Mouse (Mus musculus) limb, embryonic 13.5 days (tissue): ENCODE results near the gene Abhd18. TPM values are rescaled to one million over a fixed set of nuclear protein-coding genes. Genes with fewer than 3 reads are reported as not detected.
"Not testable (repeated sequence)": the region's sequence is repeated elsewhere in the genome, so short reads cannot be mapped to it uniquely, and the experiment has no call there.

Experiments used
- ATAC-seq: fragments of 200-750 bp; cut with Nextera tagmentation; 2 replicates; pipeline ENCODE4 v1.8.0; 2017; ENCODE audit warnings: low read depth, moderate number of reproducible peaks, moderate TSS enrichment; ENCODE audit not compliant: low FRiP score
- H3K27ac ChIP-seq: fragments of 300-500 bp; sonication (generic); 2 replicates; pipeline ENCODE4 v1.5.1; 2015; ENCODE audit warnings: inconsistent platforms, mild to moderate bottlenecking, moderate library complexity
- H3K27me3 ChIP-seq: fragments of 300-500 bp; sonication (generic); 2 replicates; pipeline ENCODE4 v1.6.1; 2015; ENCODE audit warnings: mild to moderate bottlenecking, inconsistent platforms
- H3K36me3 ChIP-seq: fragments of 300-500 bp; sonication (generic); 2 replicates; pipeline ENCODE4 v1.6.1; 2015; ENCODE audit warnings: inconsistent platforms, mild to moderate bottlenecking, moderate library complexity
- H3K4me1 ChIP-seq: fragments of 300-500 bp; sonication (generic); 2 replicates; pipeline ENCODE4 v1.6.1; 2015; ENCODE audit warnings: inconsistent platforms
- H3K4me2 ChIP-seq: fragments of 300-500 bp; sonication (generic); replicated peaks from 2 replicates; pipeline ENCODE4 v1.6.1; 2015; ENCODE audit warnings: inconsistent platforms, mild to moderate bottlenecking, moderate library complexity
- H3K4me3 ChIP-seq: fragments of 300-500 bp; sonication (generic); 2 replicates; pipeline ENCODE4 v1.5.1; 2015; ENCODE audit warnings: moderate library complexity, mild to moderate bottlenecking, inconsistent platforms
- H3K9ac ChIP-seq: fragments of 300-500 bp; sonication (generic); 2 replicates; pipeline ENCODE4 v1.6.1; 2015; ENCODE audit warnings: mild to moderate bottlenecking, inconsistent platforms
- H3K9me3 ChIP-seq: fragments of 300-500 bp; sonication (generic); 2 replicates; pipeline ENCODE4 v1.6.1; 2016; ENCODE audit warnings: inconsistent platforms
- WGBS: fragments of 180-500 bp; shearing (Covaris S2); methylation state at CpG from one replicate; pipeline ENCODE4 v1.1.7; 2015; 5-methylcytosine and 5-hydroxymethylcytosine counted together
- polyA plus RNA-seq: library from polyadenylated mRNA; unstranded; fragments of >200 nt; fragmentation: Nextera tagmentation; extraction: Ambion mirVana; gene quantifications from 2 replicates; pipeline ENCODE4 v1.2.1, GENCODE M21; 2015

Gene Abhd18
- 8.5 and 10.5 TPM in 2 replicates for polyA plus RNA-seq

GRCm38 (mm10) chr3:40846957-40847017 is at the start of gene Abhd18:
Gene Abhd18 (plus strand): TSS chr3:40846970.
- Histone ChIP-seq H3K9ac (peak within 1 kb of the TSS; percentile 68), H3K27ac (peak within 1 kb of the TSS; percentile 79), H3K4me2 (peak within 1 kb of the TSS; percentile 72), H3K4me3 (peak within 1 kb of the TSS; percentile 50)
- H3K36me3 ChIP-seq, H3K27me3 ChIP-seq, H3K4me1 ChIP-seq, ATAC-seq, H3K9me3 ChIP-seq: not testable (repeated sequence)
- WGBS, result 0% methylated on average over 3 of the region's 4 CpGs

GRCm38 (mm10) chr3:40798054-40798453 is 48.7 kb upstream of the Abhd18 start:
- no peak for ATAC-seq

GRCm38 (mm10) chr3:40798500-40798899 is 48.3 kb upstream of the Abhd18 start:
- Histone ChIP-seq H3K27ac (no peak overlapping the region), H3K9me3 (no peaks in the 10 kb centered on the region), H3K4me2 (no peak overlapping the region), H3K27me3 (no peaks in the 10 kb centered on the region), H3K9ac (no peak overlapping the region), H3K36me3 (peaks cover 11% of the 10 kb centered on the region; the same call in 1 of the 2 replicates), H3K4me3 (no peak overlapping the region), H3K4me1 (peaks cover 14% of the 10 kb centered on the region)
- no peak for ATAC-seq
- 37% methylated on average over 7 of the region's 7 CpGs for WGBS

More at GRCm38 (mm10) chr3:40798054-40798453, 48.7 kb upstream of the Abhd18 start:
- Histone ChIP-seq H3K4me1 (peaks cover 14% of the 10 kb centered on the region), H3K4me2 (no peak overlapping the region), H3K36me3 (peaks cover 11% of the 10 kb centered on the region; the same call in 1 of the 2 replicates), H3K27me3 (no peaks in the 10 kb centered on the region), H3K9ac (no peak overlapping the region), H3K4me3 (no peak overlapping the region), H3K9me3 (no peaks in the 10 kb centered on the region), H3K27ac (no peak overlapping the region)
- WGBS, result 63% methylated on average over 1 of the region's 1 CpGs

GRCm38 (mm10) chr3:40799530-40800372 is 47.0 kb upstream of the Abhd18 start, which contains the start of gene Plk4:
Gene Plk4 (plus strand): TSS chr3:40800019.
- 2% methylated on average over 66 of the region's 66 CpGs for WGBS
- ATAC-seq, result peak; percentile 96
- Histone ChIP-seq H3K4me3 (peak within 1 kb of the TSS; percentile 93), H3K9me3 (no peaks in the 10 kb centered on the region), H3K27me3 (no peaks in the 10 kb centered on the region), H3K4me2 (peak within 1 kb of the TSS; percentile 94), H3K9ac (peak within 1 kb of the TSS; percentile 90), H3K36me3 (peaks cover 11% of the 10 kb centered on the region; the same call in 1 of the 2 replicates), H3K27ac (peak within 1 kb of the TSS; percentile 69), H3K4me1 (peaks cover 14% of the 10 kb centered on the region)

GRCm38 (mm10) chr3:40800373-40800823 is 46.4 kb upstream of the Abhd18 start:
- peaks cover 14% of the 10 kb centered on the region for H3K4me1 ChIP-seq
- H3K36me3 ChIP-seq, result peaks cover 17% of the 10 kb centered on the region
- H3K27me3 ChIP-seq, result no peaks in the 10 kb centered on the region
- peak overlapping the region; percentile 93 for H3K4me3 ChIP-seq
- H3K4me2 ChIP-seq, result peak overlapping the region; percentile 94
- H3K27ac ChIP-seq, result peak overlapping the region; percentile 69
- peak; percentile 76 for ATAC-seq
- H3K9me3 ChIP-seq, result no peaks in the 10 kb centered on the region
- H3K9ac ChIP-seq, result peak overlapping the region; percentile 90
- WGBS, result under 1% methylated on average over 27 of the region's 37 CpGs

GRCm38 (mm10) chr3:40806871-40807270 is 39.9 kb upstream of the Abhd18 start:
- 53% methylated on average over 2 of the region's 2 CpGs for WGBS
- no peak for ATAC-seq
- Histone ChIP-seq H3K27ac (no peak overlapping the region), H3K4me3 (no peak overlapping the region), H3K36me3 (peaks cover 52% of the 10 kb centered on the region), H3K9ac (no peak overlapping the region), H3K9me3 (no peaks in the 10 kb centered on the region), H3K27me3 (no peaks in the 10 kb centered on the region), H3K4me1 (no peaks in the 10 kb centered on the region), H3K4me2 (no peak overlapping the region)

- H3K36me3 ChIP-seq, result peaks cover 61% of the 10 kb centered on the region
- H3K4me2 ChIP-seq, result no peak overlapping the region
Measured at GRCm38 (mm10) chr3:40808686-40809085, 38.1 kb upstream of the Abhd18 start.

GRCm38 (mm10) chr3:40809894-40810293 is 36.9 kb upstream of the Abhd18 start:
- H3K9ac ChIP-seq, result no peak overlapping the region
- no peak overlapping the region for H3K27ac ChIP-seq
- WGBS, result 89% methylated on average over 2 of the region's 2 CpGs
- H3K4me3 ChIP-seq, result no peak overlapping the region
- H3K4me1 ChIP-seq, result no peaks in the 10 kb centered on the region
- H3K36me3 ChIP-seq, result peaks cover 72% of the 10 kb centered on the region
- no peaks in the 10 kb centered on the region for H3K9me3 ChIP-seq
- ATAC-seq, result no peak
- no peak overlapping the region for H3K4me2 ChIP-seq
- H3K27me3 ChIP-seq, result no peaks in the 10 kb centered on the region

More at GRCm38 (mm10) chr3:40808686-40809085, 38.1 kb upstream of the Abhd18 start:
- no peak overlapping the region for H3K27ac ChIP-seq
- no peaks in the 10 kb centered on the region for H3K27me3 ChIP-seq
- ATAC-seq, result no peak
- H3K9ac ChIP-seq, result no peak overlapping the region
- WGBS, result 93% methylated on average over 10 of the region's 10 CpGs
- no peak overlapping the region for H3K4me3 ChIP-seq
- H3K4me1 ChIP-seq, result no peaks in the 10 kb centered on the region
- no peaks in the 10 kb centered on the region for H3K9me3 ChIP-seq

- Histone ChIP-seq H3K9ac (no peak overlapping the region), H3K9me3 (no peaks in the 10 kb centered on the region)
- 86% methylated on average over 2 of the region's 2 CpGs for WGBS
Measured at GRCm38 (mm10) chr3:40813275-40813674, 33.5 kb upstream of the Abhd18 start.

GRCm38 (mm10) chr3:40845521-40845920 is 1.2 kb upstream of the Abhd18 start:
- H3K4me1 ChIP-seq, H3K9me3 ChIP-seq, ATAC-seq, H3K27me3 ChIP-seq, H3K27ac ChIP-seq, H3K36me3 ChIP-seq: not testable (repeated sequence)
- H3K4me3 ChIP-seq, result peak overlapping the region; percentile 50
- WGBS, result 77% methylated on average over 5 of the region's 6 CpGs
- H3K4me2 ChIP-seq, result peak overlapping the region; percentile 65
- H3K9ac ChIP-seq, result 0 out of 2 replicates have a peak overlapping the region, but pooled peaks have one; percentile 13

More at GRCm38 (mm10) chr3:40813275-40813674, 33.5 kb upstream of the Abhd18 start:
- Histone ChIP-seq H3K27ac (no peak overlapping the region), H3K36me3 (peaks cover 76% of the 10 kb centered on the region), H3K4me1 (no peaks in the 10 kb centered on the region), H3K4me3 (no peak overlapping the region), H3K27me3 (no peaks in the 10 kb centered on the region), H3K4me2 (no peak overlapping the region)
- no peak for ATAC-seq

- under 1% methylated on average over 39 of the region's 39 CpGs for WGBS
- not testable (repeated sequence) for H3K9me3 ChIP-seq, H3K27me3 ChIP-seq, H3K36me3 ChIP-seq, H3K4me1 ChIP-seq
- Histone ChIP-seq H3K4me2 (peak within 1 kb of the TSS; percentile 72), H3K27ac (peak within 1 kb of the TSS; percentile 79), H3K9ac (peak within 1 kb of the TSS; percentile 68), H3K4me3 (peak within 1 kb of the TSS; percentile 50)
- peak; percentile 99 for ATAC-seq
Measured at GRCm38 (mm10) chr3:40846473-40846956, 255 bp upstream of the Abhd18 start, which contains the start of gene Mfsd8. Gene Mfsd8 (minus strand): TSS chr3:40846886.

GRCm38 (mm10) chr3:40847018-40847417 is 248 bp downstream of the Abhd18 start:
- H3K9ac ChIP-seq, result peak overlapping the region; percentile 68
- H3K4me2 ChIP-seq, result peak overlapping the region; percentile 72
- H3K4me1 ChIP-seq, ATAC-seq, H3K9me3 ChIP-seq, H3K27me3 ChIP-seq, H3K27ac ChIP-seq, H3K36me3 ChIP-seq: not testable (repeated sequence)
- WGBS, result under 1% methylated on average over 15 of the region's 21 CpGs
- H3K4me3 ChIP-seq, result peak overlapping the region; percentile 50
